Mouse (Mus musculus) embryo, embryonic 11.5 days (tissue): ENCODE data around the gene Msi1.
"Not testable (repeated sequence)": the region's sequence is repeated elsewhere in the genome, so short reads cannot be mapped to it uniquely, and the experiment has no call there.

Experiments
- DNase-seq: peaks from one replicate; pipeline ENCODE4 v3.0.0-alpha.2; 2012; ENCODE audit warnings: low read depth, low spot score

The Msi1 gene

GRCm38 (mm10) chr5:115434280-115434852 is 5.0 kb downstream of the Msi1 start:
- DNase-seq = no peak

DNA sequence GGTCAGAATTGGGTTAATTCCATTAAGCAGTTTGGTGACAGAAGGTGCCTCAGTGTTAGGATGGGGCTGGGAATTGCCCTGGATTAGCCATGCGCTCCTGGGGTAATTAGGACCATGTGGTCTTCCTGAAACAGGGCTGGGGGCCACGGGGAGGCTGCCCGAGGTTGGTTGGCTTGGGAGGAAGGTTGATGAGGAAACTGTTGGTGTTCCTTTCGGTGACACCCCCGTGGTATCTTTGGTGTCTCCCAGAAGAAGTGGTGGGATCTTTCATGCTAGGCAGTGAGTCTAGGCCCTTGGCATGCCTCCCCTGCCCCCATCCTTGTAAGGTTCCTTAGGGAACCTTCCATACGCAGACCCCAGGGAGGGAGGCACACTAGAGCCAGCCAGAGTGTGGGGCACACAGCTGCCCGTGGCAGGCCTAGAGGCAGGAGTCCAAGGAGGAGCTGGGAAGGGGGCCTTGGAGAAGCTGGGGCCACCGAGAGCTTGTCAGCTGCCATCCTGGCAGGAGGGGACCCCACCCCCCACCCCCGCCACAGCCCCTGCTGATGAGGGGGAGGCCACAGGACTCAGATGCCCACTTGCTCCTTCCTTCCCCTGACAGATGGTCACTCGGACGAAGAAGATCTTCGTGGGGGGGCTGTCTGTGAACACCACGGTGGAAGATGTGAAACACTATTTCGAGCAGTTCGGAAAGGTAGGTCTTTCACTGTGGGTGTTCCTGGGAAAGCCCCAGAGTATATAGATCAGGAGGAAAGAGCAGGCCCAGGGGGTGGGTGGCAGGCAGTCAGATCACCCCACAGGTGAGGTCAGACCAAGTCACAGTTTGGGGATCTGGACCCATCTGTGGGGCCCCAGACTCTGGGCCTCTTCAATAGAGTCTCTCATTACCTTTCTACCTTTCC is 5.7 kb downstream of the Msi1 start:
- DNase-seq = no peak

DNA sequence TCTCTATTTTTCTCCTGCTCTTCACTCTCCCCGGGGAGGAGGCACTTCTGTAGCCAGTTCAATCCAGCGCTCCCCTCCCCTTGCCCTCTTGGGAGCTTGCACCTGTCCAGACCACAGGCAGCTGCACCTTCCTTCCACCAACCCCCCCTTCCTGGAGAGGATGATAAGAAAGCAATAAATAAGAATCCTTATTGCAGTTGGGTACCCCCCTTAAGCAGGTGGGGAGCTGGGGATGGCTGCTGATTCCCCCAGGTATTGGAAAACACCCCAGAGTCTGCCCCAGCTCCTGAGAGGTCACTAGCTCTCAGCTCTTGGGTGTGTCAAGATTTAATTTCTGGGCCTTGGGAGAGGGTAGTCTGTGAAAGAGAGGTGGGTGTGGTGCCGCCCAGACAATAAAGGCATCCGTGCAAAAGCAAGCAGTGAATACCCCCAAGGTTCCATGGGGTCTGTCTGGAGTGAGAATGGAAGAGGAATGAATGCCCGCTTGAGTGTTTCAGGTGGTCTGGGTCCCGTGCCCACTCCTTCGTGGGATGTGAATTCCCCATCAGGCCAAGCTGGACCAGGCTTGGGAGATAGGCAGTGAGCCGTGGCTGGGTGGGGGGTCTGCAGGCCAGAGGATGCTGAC is 6.5 kb downstream of the Msi1 start:
- DNase-seq = no peak

- peak; percentile 86 for DNase-seq
These were observed 7.2 kb downstream of the Msi1 start for GRCm38 (mm10) chr5:115436421-115437124.

GRCm38 (mm10) chr5:115437242-115437944 is 8.0 kb downstream of the Msi1 start:
- no peak for DNase-seq

GRCm38 (mm10) chr5:115437945-115438315 is 8.5 kb downstream of the Msi1 start:
- DNase-seq = no peak

DNA sequence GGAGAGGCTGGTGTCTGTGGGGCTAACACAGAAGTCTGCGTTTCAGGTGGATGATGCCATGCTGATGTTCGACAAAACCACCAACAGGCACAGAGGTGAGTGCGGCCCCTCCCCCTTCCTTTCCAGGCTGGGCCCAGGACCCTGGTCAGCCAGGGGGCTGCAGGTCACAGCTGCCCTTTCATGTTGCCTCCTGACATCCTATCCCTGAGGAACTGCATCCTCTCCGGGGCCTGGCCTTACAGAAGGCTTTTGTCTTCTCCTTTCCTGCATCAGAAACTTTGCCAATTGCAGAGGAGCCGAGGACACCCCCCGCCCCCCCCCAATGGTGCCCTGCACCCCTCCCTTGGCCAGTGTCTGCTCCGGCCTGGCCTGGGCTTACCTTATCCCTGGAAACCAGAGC is 9.3 kb downstream of the Msi1 start:
- no peak for DNase-seq

DNA sequence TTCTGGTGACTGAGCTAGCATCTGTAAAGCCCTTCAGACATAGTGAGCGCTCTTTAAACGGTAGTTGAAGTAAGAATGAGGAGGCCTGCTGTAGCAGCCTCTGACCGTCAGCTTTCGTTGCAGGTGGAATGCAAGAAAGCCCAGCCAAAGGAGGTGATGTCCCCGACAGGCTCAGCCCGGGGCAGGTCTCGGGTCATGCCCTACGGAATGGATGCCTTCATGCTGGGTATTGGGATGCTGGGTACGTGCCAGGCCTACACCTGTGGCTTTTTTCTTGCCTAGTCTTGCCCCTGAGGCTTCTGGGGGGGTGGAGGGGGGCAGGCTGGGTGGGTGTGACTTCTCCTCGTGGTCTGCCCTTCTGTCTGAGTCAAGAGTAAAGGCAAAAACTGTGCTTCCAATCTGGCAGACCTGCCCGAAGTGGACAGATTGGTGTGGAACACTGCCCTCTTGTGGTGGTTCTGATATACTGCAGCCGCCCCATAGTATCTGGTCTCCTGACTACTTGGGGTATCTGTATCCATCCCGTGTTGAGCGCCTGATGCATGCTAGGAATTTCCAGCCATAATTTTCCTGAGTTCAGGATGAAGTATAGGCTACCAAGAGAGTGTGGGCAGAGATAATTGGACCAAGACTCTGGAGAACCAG is 11.9 kb downstream of the Msi1 start:
- DNase-seq = peak; percentile 67

DNA sequence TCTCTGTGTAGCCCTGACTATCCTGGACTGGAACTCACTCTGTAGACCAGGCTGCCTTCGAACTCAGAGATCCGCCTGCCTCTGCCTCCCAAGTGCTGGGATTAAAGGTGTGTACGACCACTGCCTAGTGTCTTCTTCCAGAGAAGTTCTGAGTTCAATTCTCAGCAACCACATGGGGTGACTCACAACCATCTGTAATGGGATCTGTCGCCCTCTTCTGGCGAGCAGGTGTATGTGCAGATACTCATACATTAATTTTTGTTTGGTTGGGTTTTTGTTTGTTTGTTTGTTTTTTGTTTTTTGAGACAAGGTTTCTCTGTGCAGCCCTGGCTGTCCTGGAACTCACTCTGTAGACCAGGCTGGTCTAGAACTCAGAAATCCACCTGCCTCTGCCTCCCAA is 13.3 kb downstream of the Msi1 start:
- not testable (repeated sequence) for DNase-seq

DNA sequence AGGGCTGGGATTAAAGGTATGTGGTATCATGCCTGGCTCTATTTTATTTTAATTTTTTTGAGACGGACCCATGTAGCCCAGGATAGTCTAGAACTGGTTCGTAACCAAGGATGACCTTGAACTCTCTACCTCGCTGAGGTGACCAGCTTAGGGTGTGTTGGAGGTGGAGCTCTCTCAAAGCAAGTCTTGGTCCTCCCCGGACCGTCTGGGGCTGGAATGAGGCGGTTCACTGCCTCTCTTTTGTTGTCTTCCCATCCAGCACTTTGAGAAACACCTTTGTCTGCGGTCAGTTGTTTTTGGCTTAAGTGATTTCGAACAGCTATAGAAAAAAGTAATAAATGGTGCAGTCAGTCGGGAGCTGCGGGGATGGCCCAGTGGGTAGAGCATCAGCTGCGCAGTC is 14.7 kb downstream of the Msi1 start:
- no peak for DNase-seq

- no peak for DNase-seq
These were observed 17.7 kb downstream of the Msi1 start for GRCm38 (mm10) chr5:115447108-115447507.

DNA sequence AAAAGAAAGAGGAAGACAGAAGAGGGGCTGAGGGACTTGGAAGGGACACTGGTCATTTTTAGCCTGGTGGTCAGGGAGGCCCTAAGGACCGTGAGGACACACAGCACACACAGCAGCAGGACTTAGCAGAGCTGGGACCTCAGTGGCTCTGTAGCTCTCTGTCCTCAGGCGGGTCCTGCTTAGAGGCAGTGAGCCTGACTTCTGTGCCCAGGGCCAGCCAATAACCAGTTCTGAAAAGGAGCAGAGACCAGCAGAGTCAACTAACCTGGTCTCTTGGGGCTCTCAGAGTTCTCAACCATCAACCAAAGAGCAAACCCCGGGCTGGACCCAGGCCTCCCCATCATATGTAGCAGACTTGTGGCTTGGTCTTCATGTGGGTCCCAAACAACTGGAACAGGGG is 19.8 kb downstream of the Msi1 start:
- no peak for DNase-seq

DNA sequence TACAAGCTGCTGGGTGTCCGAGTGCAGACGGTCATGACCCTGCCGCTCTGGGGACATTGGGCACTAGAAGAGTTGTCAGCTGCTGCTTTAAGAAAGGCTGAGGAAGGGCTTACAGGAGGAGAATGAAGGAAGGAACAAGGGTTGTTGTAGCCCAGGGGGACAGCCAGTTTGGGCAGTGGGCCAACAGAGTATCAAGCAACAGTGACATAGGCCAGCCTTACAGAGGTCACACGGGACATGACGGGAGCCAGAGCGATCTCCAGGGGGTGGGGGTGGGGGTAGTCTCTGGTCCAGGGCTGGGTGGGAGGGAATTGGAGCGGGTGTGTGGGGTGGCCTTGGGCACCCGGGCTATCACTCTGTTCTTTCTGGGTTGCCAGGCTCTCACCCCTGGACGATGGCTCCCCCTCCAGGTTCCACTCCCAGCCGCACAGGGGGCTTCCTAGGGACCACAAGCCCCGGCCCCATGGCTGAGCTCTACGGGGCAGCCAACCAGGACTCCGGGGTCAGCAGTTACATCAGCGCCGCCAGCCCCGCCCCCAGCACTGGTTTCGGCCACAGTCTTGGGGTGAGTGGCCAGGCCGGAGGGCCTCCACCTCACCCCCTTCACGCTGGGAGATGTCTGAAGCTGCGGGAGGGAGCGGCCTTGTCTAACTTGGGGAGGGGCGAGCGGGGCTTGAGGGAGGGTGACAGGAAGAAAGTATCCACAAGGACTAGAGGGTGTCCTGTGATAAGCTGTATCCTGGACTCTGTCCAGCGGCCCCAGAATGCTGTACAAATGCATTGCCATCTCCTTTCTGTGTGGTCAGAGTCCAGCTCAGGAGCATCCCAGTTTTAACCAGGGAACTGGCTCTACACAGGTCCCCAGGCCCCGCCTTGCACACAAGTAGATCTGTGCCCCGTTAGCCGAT is 21.3 kb downstream of the Msi1 start:
- no peak for DNase-seq

DNA sequence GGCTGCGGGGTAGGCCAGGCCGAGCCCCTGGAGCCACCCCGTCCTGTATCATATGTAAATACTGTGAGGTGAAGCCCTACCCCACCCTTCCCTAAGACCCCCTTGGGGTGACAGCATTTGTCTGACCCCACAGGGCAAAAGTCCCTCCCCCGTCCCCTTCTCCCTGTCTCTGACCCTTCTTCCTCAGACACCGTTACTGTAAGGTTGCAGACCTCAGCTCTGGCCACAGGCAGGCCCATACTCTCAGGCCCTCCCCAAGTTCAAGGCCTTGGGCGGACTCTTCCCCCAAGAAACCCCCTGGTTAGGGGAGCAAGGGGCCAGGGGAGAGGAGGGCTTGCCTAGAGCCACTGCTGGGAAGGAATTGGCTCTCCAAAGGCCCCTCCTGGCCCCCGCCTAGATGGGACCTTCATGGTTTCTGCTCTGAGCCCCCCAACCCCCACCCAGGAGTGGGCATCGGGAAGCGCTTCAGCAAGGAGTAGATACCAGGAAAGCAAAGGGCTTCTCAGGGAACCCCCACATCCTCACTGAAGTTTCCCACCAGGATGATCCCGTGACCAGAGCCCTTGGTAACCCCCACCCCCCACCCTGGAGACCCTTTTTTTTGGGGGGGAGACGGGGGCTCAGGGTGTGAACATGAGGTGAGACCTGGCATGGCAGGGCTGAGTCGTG is 25.2 kb downstream of the Msi1 start:
- no peak for DNase-seq

- no peak for DNase-seq
These were observed 26.4 kb downstream of the Msi1 start for GRCm38 (mm10) chr5:115455838-115456237.

DNA sequence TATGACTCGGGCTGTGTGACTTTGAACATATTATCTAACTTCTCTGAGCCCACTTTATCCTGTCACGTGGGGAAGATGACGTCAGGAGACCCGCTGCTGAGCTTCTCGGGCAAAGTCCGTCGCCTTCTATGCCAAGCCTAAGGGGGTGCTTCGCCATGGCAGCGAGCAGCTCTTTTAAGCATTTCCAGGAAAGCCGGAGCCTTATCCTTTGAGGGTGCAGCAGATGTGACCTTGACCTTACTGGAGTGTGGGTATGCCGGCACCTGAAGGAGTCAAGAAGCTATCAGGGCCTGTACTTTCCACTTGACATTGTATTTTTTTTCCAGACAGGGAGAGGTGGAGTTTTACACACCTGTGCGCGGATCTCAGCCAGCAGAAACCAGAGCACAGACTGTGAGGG is 29.5 kb downstream of the Msi1 start:
- no peak for DNase-seq

DNA sequence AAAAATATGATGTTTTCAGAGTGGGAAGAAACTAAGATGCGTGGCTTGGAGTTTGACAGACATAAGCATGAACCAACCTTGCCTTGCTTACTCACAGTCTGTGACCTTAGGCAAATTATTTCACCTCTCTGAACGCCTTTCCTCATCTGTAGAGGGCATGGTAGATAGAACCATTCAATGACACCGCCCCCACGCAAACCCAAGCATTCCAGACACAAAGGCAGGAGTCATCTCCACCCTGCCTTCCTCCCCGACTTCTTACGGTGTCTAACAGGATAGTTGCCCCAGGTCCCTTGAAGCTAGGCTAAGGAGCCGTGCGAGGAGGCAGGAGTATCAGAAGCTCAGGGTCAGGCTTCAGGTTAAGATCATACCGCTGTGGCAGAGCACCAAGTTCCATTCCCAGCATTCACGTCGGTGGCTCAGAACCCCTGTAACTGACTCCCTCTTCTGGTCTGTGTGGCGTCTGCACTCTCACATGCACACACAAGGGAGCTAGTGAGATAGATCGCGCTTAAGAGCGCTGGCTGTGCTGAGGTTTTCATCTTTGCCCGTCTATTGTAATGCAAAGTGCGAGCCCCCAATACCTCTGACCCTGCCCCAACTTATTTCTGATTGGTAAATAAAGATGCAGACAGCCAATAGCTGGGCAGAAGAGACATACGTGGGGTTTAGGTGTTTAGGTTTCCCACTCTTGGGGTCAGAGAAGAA is 35.2 kb downstream of the Msi1 start:
- DNase-seq = no peak

GRCm38 (mm10) chr5:115465642-115466420 is 36.4 kb downstream of the Msi1 start, which contains the start of gene Pla2g1b:
Gene Pla2g1b, plus strand, starts transcription at chr5:115466262.
- no peak for DNase-seq
